Mouse (Mus musculus) MEL (cell line): Measurements from ENCODE around the gene Faf1. TPM values are rescaled to one million over a fixed set of nuclear protein-coding genes. Genes with fewer than 3 reads are reported as not detected.

ENCODE experiments used
- DNase-seq: peaks from one replicate; pipeline ENCODE4 v3.0.0; 2011; ENCODE audit warnings: low read depth, low spot score
- H3K27ac ChIP-seq: 2 replicates; pipeline ENCODE4 v1.5.1; 2012; ENCODE audit warnings: low read depth, mild to moderate bottlenecking, control low read depth, low read length, moderate library complexity; ENCODE audit not compliant: control insufficient read depth
- H3K27me3 ChIP-seq, 2 experiments: fragments of 150-350 bp in 1 of 2; sonication (generic) in 1 of 2; 2 replicates each; pipeline ENCODE4 v1.6.1; 2012; ENCODE audit warnings: low read length in 2 of 2, mild to moderate bottlenecking in 2 of 2, improper control_type of control experiment in 1 of 2, moderate library complexity in 1 of 2; ENCODE audit not compliant: insufficient read depth in 2 of 2, control insufficient read depth in 1 of 2
- H3K36me3 ChIP-seq, 2 experiments: 2 replicates each; pipeline ENCODE4 v1.6.1; 2012 to 2014; ENCODE audit warnings: low read length in 2 of 2, improper control_type of control experiment in 1 of 2, inconsistent platforms in 1 of 2, mild to moderate bottlenecking in 1 of 2; ENCODE audit not compliant: insufficient read depth in 2 of 2, control insufficient read depth in 1 of 2
- H3K4me1 ChIP-seq, 2 experiments: fragments of 150-350 bp in 1 of 2; sonication (generic) in 1 of 2; 2 replicates each; pipeline ENCODE4 v1.6.1; 2012; ENCODE audit warnings: low read length in 2 of 2, improper control_type of control experiment in 1 of 2, mild to moderate bottlenecking in 1 of 2; ENCODE audit not compliant: insufficient read depth in 2 of 2, control insufficient read depth in 1 of 2
- H3K4me3 ChIP-seq, 2 experiments: fragments of 150-350 bp in 1 of 2; sonication (generic) in 1 of 2; 2 replicates each; pipeline ENCODE4 v1.5.1; 2012; ENCODE audit warnings: low read depth in 2 of 2, low read length in 2 of 2, mild to moderate bottlenecking in 2 of 2, moderate library complexity in 2 of 2, control low read depth in 1 of 2, improper control_type of control experiment in 1 of 2; ENCODE audit not compliant: control insufficient read depth in 1 of 2, insufficient read depth in 1 of 2
- H3K79me2 ChIP-seq: 2 replicates; pipeline ENCODE4 v1.6.1; 2012; ENCODE audit warnings: mild to moderate bottlenecking, low read length, moderate library complexity; ENCODE audit not compliant: control insufficient read depth, poor library complexity, insufficient read depth
- H3K9ac ChIP-seq: 2 replicates; pipeline ENCODE4 v1.6.1; 2012; ENCODE audit warnings: low read depth, mild to moderate bottlenecking, control low read depth, low read length, moderate library complexity; ENCODE audit not compliant: control insufficient read depth, poor library complexity, severe bottlenecking
- H3K9me3 ChIP-seq: fragments of 150-350 bp; sonication (generic); replicated peaks from 2 replicates; pipeline ENCODE4 v1.6.1; 2012; ENCODE audit warnings: mild to moderate bottlenecking, low read length, improper control_type of control experiment, moderate library complexity; ENCODE audit not compliant: insufficient read depth
- CHD1 ChIP-seq: IDR thresholded peaks from 2 replicates; pipeline ENCODE4 v1.6.1; 2012; ENCODE audit warnings: low read depth, mild to moderate bottlenecking, inconsistent platforms, low read length, improper control_type of control experiment
- CHD2 ChIP-seq: IDR thresholded peaks from 2 replicates; pipeline ENCODE4 v1.6.1; 2011; ENCODE audit warnings: low read length, improper control_type of control experiment
- CTCF ChIP-seq, 3 experiments: IDR thresholded peaks in 2 of 3; conservative IDR thresholded peaks in 1 of 3; 2 replicates each; pipeline ENCODE4 v1.5.1; 2011 to 2012; ENCODE audit warnings: low read length in 3 of 3, low read depth in 2 of 3, mild to moderate bottlenecking in 2 of 3, improper control_type of control experiment in 1 of 3, inconsistent platforms in 1 of 3, mixed read lengths in 1 of 3, moderate library complexity in 1 of 3; ENCODE audit not compliant: control insufficient read depth in 1 of 3, insufficient read depth in 1 of 3, poor library complexity in 1 of 3, severe bottlenecking in 1 of 3
- E2F4 ChIP-seq: IDR thresholded peaks from 2 replicates; pipeline ENCODE4 v1.6.1; 2011; ENCODE audit warnings: low read depth, low read length, improper control_type of control experiment, borderline replicate concordance
- ELF1 ChIP-seq: IDR thresholded peaks from 2 replicates; pipeline ENCODE4 v1.6.1; 2014; ENCODE audit warnings: low read depth, mild to moderate bottlenecking, inconsistent platforms, low read length, improper control_type of control experiment, moderate library complexity
- EP300 ChIP-seq, 2 experiments: IDR thresholded peaks; 2 replicates each; pipeline ENCODE4 v1.6.1; 2011; ENCODE audit warnings: improper control_type of control experiment in 2 of 2, low read length in 2 of 2, low read depth in 1 of 2, mild to moderate bottlenecking in 1 of 2
- ETS1 ChIP-seq: IDR thresholded peaks from 2 replicates; pipeline ENCODE4 v1.6.1; 2012; ENCODE audit warnings: low read depth, mild to moderate bottlenecking, inconsistent platforms, low read length, improper control_type of control experiment, moderate library complexity
- GABPA ChIP-seq: IDR thresholded peaks from 2 replicates; pipeline ENCODE4 v1.6.1; 2012; ENCODE audit warnings: low read depth, mild to moderate bottlenecking, inconsistent platforms, low read length, improper control_type of control experiment, moderate library complexity
- HCFC1 ChIP-seq: IDR thresholded peaks from 2 replicates; pipeline ENCODE4 v1.6.1; 2012; ENCODE audit warnings: low read depth, mild to moderate bottlenecking, inconsistent platforms, low read length, improper control_type of control experiment, moderate library complexity
- JUND ChIP-seq: IDR thresholded peaks from 2 replicates; pipeline ENCODE4 v1.6.1; 2011; ENCODE audit warnings: low read depth, mild to moderate bottlenecking, improper control_type of control experiment, low read length
- MAZ ChIP-seq: IDR thresholded peaks from 2 replicates; pipeline ENCODE4 v1.6.1; 2012; ENCODE audit warnings: low read depth, mild to moderate bottlenecking, inconsistent platforms, low read length, improper control_type of control experiment
- MEF2A ChIP-seq: IDR thresholded peaks from 2 replicates; pipeline ENCODE4 v1.6.1; 2014; ENCODE audit warnings: low read depth, mild to moderate bottlenecking, inconsistent platforms, low read length, improper control_type of control experiment; ENCODE audit not compliant: poor library complexity, insufficient replicate concordance, severe bottlenecking; ENCODE audit errors: extremely low read depth
- NRF1 ChIP-seq: IDR thresholded peaks from 2 replicates; pipeline ENCODE4 v1.6.1; 2014; ENCODE audit warnings: low read depth, mild to moderate bottlenecking, inconsistent platforms, low read length, improper control_type of control experiment, moderate library complexity; ENCODE audit not compliant: poor library complexity, insufficient read depth, severe bottlenecking
- POLR2A ChIP-seq, 2 experiments: IDR thresholded peaks; 2 replicates each; pipeline ENCODE4 v1.6.1; 2011 to 2012; ENCODE audit warnings: low read length in 2 of 2, mild to moderate bottlenecking in 2 of 2, control low read depth in 1 of 2, improper control_type of control experiment in 1 of 2, low read depth in 1 of 2, moderate library complexity in 1 of 2; ENCODE audit not compliant: control insufficient read depth in 1 of 2, insufficient read depth in 1 of 2, poor library complexity in 1 of 2
- POLR2AphosphoS2 ChIP-seq: IDR thresholded peaks from 2 replicates; pipeline ENCODE4 v1.6.1; 2011; ENCODE audit warnings: low read length, improper control_type of control experiment
- RAD21 ChIP-seq: IDR thresholded peaks from 2 replicates; pipeline ENCODE4 v1.6.1; 2011; ENCODE audit warnings: mild to moderate bottlenecking, low read depth, low read length, improper control_type of control experiment
- SIN3A ChIP-seq: IDR thresholded peaks from 2 replicates; pipeline ENCODE4 v1.6.1; 2012; ENCODE audit warnings: low read length, improper control_type of control experiment, inconsistent platforms
- TAL1 ChIP-seq: IDR thresholded peaks from 2 replicates; pipeline ENCODE4 v1.6.1; 2012; ENCODE audit warnings: mild to moderate bottlenecking, inconsistent platforms, low read length, moderate library complexity, mixed read lengths
- USF1 ChIP-seq: IDR thresholded peaks from 2 replicates; pipeline ENCODE4 v1.6.1; 2014; ENCODE audit warnings: low read depth, mild to moderate bottlenecking, inconsistent platforms, low read length, improper control_type of control experiment, moderate library complexity
- polyA plus RNA-seq, 2 experiments: library from polyadenylated mRNA; stranded (reverse) in 1 of 2; unstranded in 1 of 2; fragments of >175 nt in 1 of 2; fragments of >200 nt in 1 of 2; gene quantifications; 2 replicates each; pipeline versions ENCODE4 v1.2.1 to v1.2.4; 2012; ENCODE audit warnings: low replicate concordance in 2 of 2, low read depth in 1 of 2; ENCODE audit not compliant: insufficient read length in 2 of 2, insufficient read depth in 1 of 2, missing spikeins in 1 of 2
- total RNA-seq: library from RNA; depleted of rRNA; stranded (reverse); fragments of 300-350 nt; gene quantifications from 2 replicates; pipeline ENCODE4 v1.2.3, GENCODE M21; 2012

The Faf1 gene
- total and polyA plus RNA-seq, 3 experiments: 36.5 to 37.6 TPM; not detected in 1

- Histone ChIP-seq H3K36me3 (no peaks in the 10 kb centered on the region), H3K9me3 (no peaks in the 10 kb centered on the region), H3K4me1 (no peaks in the 10 kb centered on the region), H3K79me2 (no peaks in the 10 kb centered on the region), H3K9ac (no peak overlapping the region), H3K4me3 (no peak overlapping the region), H3K27ac (no peak overlapping the region), H3K27me3 (no peaks in the 10 kb centered on the region)
- DNase-seq: no peak
- TF ChIP-seq POLR2A (IDR thresholded peaks at IDR 0.05; ENCODE audit: control insufficient read depth in 1 of 2, insufficient read depth in 1 of 2, low read depth in 1 of 2, low read length in 2 of 2, poor library complexity in 1 of 2) (no peak), CTCF (IDR thresholded peaks at IDR 0.05 in 2 of 3, conservative IDR thresholded peaks at IDR 0.05 in 1 of 3; ENCODE audit: control insufficient read depth in 1 of 3, insufficient read depth in 1 of 3, low read depth in 2 of 3, low read length in 3 of 3, poor library complexity in 1 of 3, severe bottlenecking in 1 of 3) (no peak), ELF1 (no peak), HCFC1 (no peak), USF1 (no peak), EP300 (IDR thresholded peaks at IDR 0.05; ENCODE audit: low read depth in 1 of 2, low read length in 2 of 2) (no peak), NRF1 (no peak), CHD2 (no peak)
Observed at GRCm38 (mm10) chr4:109984011-109984411, 307.6 kb downstream of the Faf1 start.

- H3K4me3 ChIP-seq: no peak overlapping the region
- no peaks in the 10 kb centered on the region for H3K36me3 ChIP-seq
- no peak for DNase-seq
- no peaks in the 10 kb centered on the region for H3K27me3 ChIP-seq
- H3K9ac ChIP-seq: no peak overlapping the region
- H3K27ac ChIP-seq: no peak overlapping the region
- no peaks in the 10 kb centered on the region for H3K79me2 ChIP-seq
- no peaks in the 10 kb centered on the region for H3K9me3 ChIP-seq
- no peaks in the 10 kb centered on the region for H3K4me1 ChIP-seq
- TF ChIP-seq TAL1 (no peak), ETS1 (no peak), MAZ (no peak), EP300 (IDR thresholded peaks at IDR 0.05; ENCODE audit: low read depth in 1 of 2, low read length in 2 of 2) (no peak), SIN3A (no peak), E2F4 (no peak), JUND (no peak), GABPA (no peak), ELF1 (no peak), CHD1 (no peak), RAD21 (no peak), MEF2A (no peak), POLR2AphosphoS2 (no peak)
Observed at GRCm38 (mm10) chr4:109984496-109985423, 308.4 kb downstream of the Faf1 start.
